In the genomic region with DNA sequence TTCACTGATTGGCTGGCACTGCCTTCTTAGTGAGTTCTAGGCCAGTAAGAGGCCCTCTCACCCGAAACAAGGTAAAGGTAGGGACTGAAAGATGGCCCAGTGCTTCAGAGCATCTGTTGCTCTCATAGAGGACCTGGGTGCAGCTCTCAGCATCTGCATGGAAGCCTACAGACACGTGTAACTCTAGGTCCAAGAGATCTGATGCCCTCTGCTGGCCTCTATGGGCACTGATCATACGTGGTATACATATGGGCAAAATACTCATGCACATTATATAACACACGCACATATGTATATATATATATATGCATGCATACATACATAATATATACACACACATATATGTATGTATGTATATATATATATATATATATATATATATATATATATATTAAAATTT, we compare ENCODE assay signal across 1 mouse cellular context.
TF ChIP-seq lines count a peak whose summit lies in the region.

No protein-coding gene starts in this region.

TF ChIP-seq in MEL, 35 proteins besides CTCF, POLR2A, EP300 and RAD21 (continued from another document):
- TF ChIP-seq MEF2A (IDR thresholded peaks at IDR 0.05; ENCODE audit: extremely low read depth, insufficient replicate concordance, low read depth, low read length, poor library complexity, severe bottlenecking) (no peak), HCFC1 (IDR thresholded peaks at IDR 0.05; ENCODE audit: low read depth, low read length) (no peak), TCF12 (IDR thresholded peaks at IDR 0.05; ENCODE audit: low read depth, low read length) (no peak), POLR2AphosphoS5 (IDR thresholded peaks at IDR 0.05; ENCODE audit: borderline replicate concordance, low read depth, low read length) (no peak), MAFK (IDR thresholded peaks at IDR 0.05; ENCODE audit: borderline replicate concordance, low read depth, low read length) (no peak), MXI1 (IDR thresholded peaks at IDR 0.05; ENCODE audit: low read depth, low read length) (no peak), MAZ (IDR thresholded peaks at IDR 0.05; ENCODE audit: low read depth, low read length) (no peak), ZNF384 (IDR thresholded peaks at IDR 0.05; ENCODE audit: low read depth, low read length) (no peak)
